Mouse (Mus musculus) lung, postnatal 0 days (tissue): ENCODE results near the gene Pilrb1.

Experiments
- CTCF ChIP-seq: IDR thresholded peaks from 2 replicates; pipeline ENCODE4 v1.5.1; 2016; ENCODE audit warnings: antibody characterized with exemption, mild to moderate bottlenecking
- EP300 ChIP-seq: IDR thresholded peaks from 2 replicates; pipeline ENCODE4 v1.6.1; 2016; ENCODE audit warnings: antibody characterized with exemption, mild to moderate bottlenecking, control low read depth

- no peak for TF ChIP-seq EP300
- TF ChIP-seq CTCF: no peak
Observed at GRCm38 (mm10) chr5:137822126-137822525, 35.8 kb downstream of the Pilrb1 start.
